Mouse (Mus musculus): Measurements from ENCODE around the gene Sgms2. TPM values are rescaled to one million over a fixed set of nuclear protein-coding genes. Genes with fewer than 3 reads are reported as not detected.
A peak's percentile ranks its signal among the peaks of the same experiment; 100 is the strongest.

Gene Sgms2
- total and polyA plus RNA-seq, 3 experiments, result 0.92 to 2.5 (median 1.4) TPM

GRCm38 (mm10) chr3:131349013-131349412 lies 142.2 kb downstream of the Sgms2 start:
- H3K9ac ChIP-seq (ENCODE audit: low read depth, low read length), result no peak overlapping the region
- H3K4me1 ChIP-seq (ENCODE audit: control insufficient read depth, insufficient read depth, low read length), result no peaks in the 10 kb centered on the region
- TF ChIP-seq CTCF (IDR thresholded peaks at IDR 0.05) (no peak), POLR2A (IDR thresholded peaks at IDR 0.05; ENCODE audit: insufficient read depth, low read depth, low read length) (no peak), EP300 (IDR thresholded peaks at IDR 0.05; ENCODE audit: insufficient read depth, low read depth, low read length) (no peak)
- H3K27me3 ChIP-seq (ENCODE audit: control insufficient read depth, insufficient read depth, low read length), result no peaks in the 10 kb centered on the region
- intact Hi-C loops (cut with DNase I), result no loop called here
- H3K79me2 ChIP-seq (replicated peaks; ENCODE audit: control insufficient read depth, insufficient read depth, low read length), result no peaks in the 10 kb centered on the region
- 81% methylated on average over 6 of the region's 6 CpGs for WGBS
- H3K36me3 ChIP-seq (ENCODE audit: control insufficient read depth, insufficient read depth, low read length), result no peaks in the 10 kb centered on the region
- H3K4me3 ChIP-seq, result no peak overlapping the region
- no peak for DNase-seq
- no peak overlapping the region for H3K27ac ChIP-seq

- no peaks in the 10 kb centered on the region for H3K79me2 ChIP-seq (replicated peaks; ENCODE audit: control insufficient read depth, insufficient read depth, low read length)
- no peak for TF ChIP-seq CTCF (IDR thresholded peaks at IDR 0.05)
- no peak for TF ChIP-seq POLR2A (IDR thresholded peaks at IDR 0.05; ENCODE audit: insufficient read depth, low read depth, low read length)
- TF ChIP-seq EP300 (IDR thresholded peaks at IDR 0.05; ENCODE audit: insufficient read depth, low read depth, low read length), result no peak
- H3K4me3 ChIP-seq, result no peak overlapping the region
- intact Hi-C loops (cut with DNase I), result no loop called here
- DNase-seq, result no peak
- H3K36me3 ChIP-seq (ENCODE audit: control insufficient read depth, insufficient read depth, low read length), result no peaks in the 10 kb centered on the region
- H3K4me1 ChIP-seq (ENCODE audit: control insufficient read depth, insufficient read depth, low read length), result no peaks in the 10 kb centered on the region
- no peak overlapping the region for H3K27ac ChIP-seq
- H3K9ac ChIP-seq (ENCODE audit: low read depth, low read length), result no peak overlapping the region
- WGBS, result 89% methylated on average over 3 of the region's 3 CpGs
- no peaks in the 10 kb centered on the region for H3K27me3 ChIP-seq (ENCODE audit: control insufficient read depth, insufficient read depth, low read length)
Observed at GRCm38 (mm10) chr3:131348579-131348950, 142.6 kb downstream of the Sgms2 start.

- Histone ChIP-seq H3K27ac (no peak overlapping the region), H3K27me3 (ENCODE audit: control insufficient read depth, insufficient read depth, low read length) (no peaks in the 10 kb centered on the region), H3K9ac (ENCODE audit: low read depth, low read length) (no peak overlapping the region), H3K36me3 (ENCODE audit: control insufficient read depth, insufficient read depth, low read length) (no peaks in the 10 kb centered on the region), H3K4me1 (ENCODE audit: control insufficient read depth, insufficient read depth, low read length) (no peaks in the 10 kb centered on the region), H3K79me2 (replicated peaks; ENCODE audit: control insufficient read depth, insufficient read depth, low read length) (no peaks in the 10 kb centered on the region), H3K4me3 (no peak overlapping the region)
- DNase-seq, result no peak
- intact Hi-C loops (cut with DNase I), result no loop called here
- no peak for TF ChIP-seq POLR2A (IDR thresholded peaks at IDR 0.05; ENCODE audit: insufficient read depth, low read depth, low read length)
- peak; percentile 60 for TF ChIP-seq CTCF (IDR thresholded peaks at IDR 0.05)
- 65% methylated on average over 6 of the region's 6 CpGs for WGBS
Observed at GRCm38 (mm10) chr3:131347831-131348578, 143.2 kb downstream of the Sgms2 start.

- H3K27me3 ChIP-seq (ENCODE audit: control insufficient read depth, insufficient read depth, low read length), result no peaks in the 10 kb centered on the region; the same call in 1 of the 2 replicates
- WGBS, result 89% methylated on average over 6 of the region's 6 CpGs
- no peak overlapping the region for H3K4me3 ChIP-seq
- no peaks in the 10 kb centered on the region for H3K36me3 ChIP-seq (ENCODE audit: control insufficient read depth, insufficient read depth, low read length)
- no peaks in the 10 kb centered on the region for H3K79me2 ChIP-seq (replicated peaks; ENCODE audit: control insufficient read depth, insufficient read depth, low read length)
- intact Hi-C loops (cut with DNase I), result no loop called here
- H3K9ac ChIP-seq (ENCODE audit: low read depth, low read length), result no peak overlapping the region
- no peak for TF ChIP-seq POLR2A (IDR thresholded peaks at IDR 0.05; ENCODE audit: insufficient read depth, low read depth, low read length)
- H3K4me1 ChIP-seq (ENCODE audit: control insufficient read depth, insufficient read depth, low read length), result no peaks in the 10 kb centered on the region
- DNase-seq, result no peak
- H3K27ac ChIP-seq, result no peak overlapping the region
Observed at GRCm38 (mm10) chr3:131345903-131346302, 145.3 kb downstream of the Sgms2 start.

GRCm38 (mm10) chr3:131343311-131343710 lies 147.9 kb downstream of the Sgms2 start:
- Histone ChIP-seq H3K36me3 (ENCODE audit: control insufficient read depth, insufficient read depth, low read length) (no peaks in the 10 kb centered on the region), H3K27ac (no peak overlapping the region), H3K9ac (ENCODE audit: low read depth, low read length) (no peak overlapping the region), H3K4me3 (no peak overlapping the region), H3K4me1 (ENCODE audit: control insufficient read depth, insufficient read depth, low read length) (no peaks in the 10 kb centered on the region), H3K79me2 (replicated peaks; ENCODE audit: control insufficient read depth, insufficient read depth, low read length) (no peaks in the 10 kb centered on the region), H3K27me3 (ENCODE audit: control insufficient read depth, insufficient read depth, low read length) (no peaks in the 10 kb centered on the region; the same call in 1 of the 2 replicates)
- DNase-seq, result no peak
- WGBS, result 86% methylated on average over 6 of the region's 6 CpGs
- no peak for TF ChIP-seq EP300 (IDR thresholded peaks at IDR 0.05; ENCODE audit: insufficient read depth, low read depth, low read length)
- TF ChIP-seq CTCF (IDR thresholded peaks at IDR 0.05), result no peak
- no peak for TF ChIP-seq POLR2A (IDR thresholded peaks at IDR 0.05; ENCODE audit: insufficient read depth, low read depth, low read length)
- intact Hi-C loops (cut with DNase I), result no loop called here

GRCm38 (mm10) chr3:131340885-131341284 lies 150.3 kb downstream of the Sgms2 start:
- no peak for DNase-seq
- H3K27me3 ChIP-seq (ENCODE audit: control insufficient read depth, insufficient read depth, low read length), result no peaks in the 10 kb centered on the region; the same call in 1 of the 2 replicates
- intact Hi-C loops (cut with DNase I), result no loop called here
- no peak overlapping the region for H3K9ac ChIP-seq (ENCODE audit: low read depth, low read length)
- H3K36me3 ChIP-seq (ENCODE audit: control insufficient read depth, insufficient read depth, low read length), result no peaks in the 10 kb centered on the region
- H3K4me1 ChIP-seq (ENCODE audit: control insufficient read depth, insufficient read depth, low read length), result no peaks in the 10 kb centered on the region
- no peak for TF ChIP-seq EP300 (IDR thresholded peaks at IDR 0.05; ENCODE audit: insufficient read depth, low read depth, low read length)
- no peak for TF ChIP-seq POLR2A (IDR thresholded peaks at IDR 0.05; ENCODE audit: insufficient read depth, low read depth, low read length)
- TF ChIP-seq CTCF (IDR thresholded peaks at IDR 0.05), result no peak
- no peaks in the 10 kb centered on the region for H3K79me2 ChIP-seq (replicated peaks; ENCODE audit: control insufficient read depth, insufficient read depth, low read length)
- H3K4me3 ChIP-seq, result no peak overlapping the region
- WGBS, result 63% methylated on average over 3 of the region's 3 CpGs
- H3K27ac ChIP-seq, result no peak overlapping the region

Measured in heart, adult 2 months (tissue).